Mouse (Mus musculus): ENCODE data around the gene Zfp512b. TPM values are rescaled to one million over a fixed set of nuclear protein-coding genes. Genes with fewer than 3 reads are reported as not detected.

Gene Zfp512b
- total RNA-seq (2014; rRNA removed), result 74.6 and 75.6 TPM in 2 replicates
- 44.7 and 62.3 TPM in 2 replicates for polyA plus RNA-seq (2015; fragmentation: Nextera tagmentation; extraction: Ambion mirVana)

GRCm38 (mm10) chr2:181592231-181593041 is at the start of gene Zfp512b:
Zfp512b (minus strand) TSS chr2:181592803.
- Histone ChIP-seq H3K4me2 (ENCODE audit: low read depth) (peak within 1 kb of the TSS; percentile 85), H3K36me3 (ENCODE audit: insufficient read depth) (peaks cover 43% of the 10 kb centered on the region), H3K27me3 (ENCODE audit: insufficient read depth, low read length) (no peaks in the 10 kb centered on the region), H3K9me3 (ENCODE audit: low read length) (no peaks in the 10 kb centered on the region), H3K4me3 (ENCODE audit: low read depth, low read length) (peak within 1 kb of the TSS; percentile 97), H3K9ac (peak within 1 kb of the TSS; percentile 96), H3K27ac (ENCODE audit: low read depth, low read length) (peak within 1 kb of the TSS; percentile 94), H3K4me1 (ENCODE audit: insufficient read depth) (peaks cover 16% of the 10 kb centered on the region)
- under 1% methylated on average over 82 of the region's 97 CpGs for WGBS
- DNase-seq, result peak; percentile 90
- no peak; the same call in 1 of the 2 replicates for TF ChIP-seq CTCF (IDR thresholded peaks at IDR 0.05; ENCODE audit: low read depth)
- peak; percentile 92 for ATAC-seq

GRCm38 (mm10) chr2:181635865-181636264 is 43.3 kb upstream of the Zfp512b start:
- H3K4me3 ChIP-seq (ENCODE audit: low read depth, low read length), result no peak overlapping the region
- WGBS, result 96% methylated on average over 3 of the region's 3 CpGs
- no peaks in the 10 kb centered on the region for H3K4me1 ChIP-seq (ENCODE audit: insufficient read depth)
- no peak for ATAC-seq
- H3K9me3 ChIP-seq (ENCODE audit: low read length), result no peaks in the 10 kb centered on the region
- H3K4me2 ChIP-seq (ENCODE audit: low read depth), result no peak overlapping the region
- peaks cover 71% of the 10 kb centered on the region for H3K36me3 ChIP-seq (ENCODE audit: insufficient read depth)
- no peaks in the 10 kb centered on the region for H3K27me3 ChIP-seq (ENCODE audit: insufficient read depth, low read length)
- no peak overlapping the region for H3K27ac ChIP-seq (ENCODE audit: low read depth, low read length)
- no peak overlapping the region for H3K9ac ChIP-seq
- no peak for TF ChIP-seq CTCF (IDR thresholded peaks at IDR 0.05; ENCODE audit: low read depth)
- no peak for DNase-seq

- H3K4me2 ChIP-seq (ENCODE audit: low read depth), result no peak overlapping the region
- no peak overlapping the region for H3K4me3 ChIP-seq (ENCODE audit: low read depth, low read length)
- no peaks in the 10 kb centered on the region for H3K9me3 ChIP-seq (ENCODE audit: low read length)
- H3K4me1 ChIP-seq (ENCODE audit: insufficient read depth), result no peaks in the 10 kb centered on the region
- no peak for TF ChIP-seq CTCF (IDR thresholded peaks at IDR 0.05; ENCODE audit: low read depth)
- peaks cover 58% of the 10 kb centered on the region for H3K36me3 ChIP-seq (ENCODE audit: insufficient read depth)
- H3K27me3 ChIP-seq (ENCODE audit: insufficient read depth, low read length), result no peaks in the 10 kb centered on the region
- DNase-seq, result no peak
- H3K9ac ChIP-seq, result no peak overlapping the region
- 88% methylated on average over 6 of the region's 6 CpGs for WGBS
- no peak for ATAC-seq
- H3K27ac ChIP-seq (ENCODE audit: low read depth, low read length), result no peak overlapping the region
Measured at GRCm38 (mm10) chr2:181632624-181633023, 40.0 kb upstream of the Zfp512b start.

GRCm38 (mm10) chr2:181628471-181628870 is 35.9 kb upstream of the Zfp512b start:
- no peak overlapping the region for H3K4me3 ChIP-seq (ENCODE audit: low read depth, low read length)
- H3K27me3 ChIP-seq (ENCODE audit: insufficient read depth, low read length), result no peaks in the 10 kb centered on the region
- DNase-seq, result no peak
- H3K27ac ChIP-seq (ENCODE audit: low read depth, low read length), result no peak overlapping the region
- no peak overlapping the region for H3K9ac ChIP-seq
- no peak overlapping the region for H3K4me2 ChIP-seq (ENCODE audit: low read depth)
- TF ChIP-seq CTCF (IDR thresholded peaks at IDR 0.05; ENCODE audit: low read depth), result no peak
- H3K36me3 ChIP-seq (ENCODE audit: insufficient read depth), result peaks cover 35% of the 10 kb centered on the region
- no peaks in the 10 kb centered on the region for H3K9me3 ChIP-seq (ENCODE audit: low read length)
- no peaks in the 10 kb centered on the region for H3K4me1 ChIP-seq (ENCODE audit: insufficient read depth)
- ATAC-seq, result no peak

GRCm38 (mm10) chr2:181623401-181623800 is 30.8 kb upstream of the Zfp512b start:
- H3K36me3 ChIP-seq (ENCODE audit: insufficient read depth), result peaks cover 39% of the 10 kb centered on the region
- H3K4me1 ChIP-seq (ENCODE audit: insufficient read depth), result no peaks in the 10 kb centered on the region
- H3K4me3 ChIP-seq (ENCODE audit: low read depth, low read length), result no peak overlapping the region
- TF ChIP-seq CTCF (IDR thresholded peaks at IDR 0.05; ENCODE audit: low read depth), result peak; percentile 62
- no peak overlapping the region for H3K4me2 ChIP-seq (ENCODE audit: low read depth)
- H3K9ac ChIP-seq, result no peak overlapping the region
- H3K27ac ChIP-seq (ENCODE audit: low read depth, low read length), result no peak overlapping the region
- no peaks in the 10 kb centered on the region for H3K27me3 ChIP-seq (ENCODE audit: insufficient read depth, low read length)
- DNase-seq, result peak; percentile 17
- H3K9me3 ChIP-seq (ENCODE audit: low read length), result no peaks in the 10 kb centered on the region
- 0 out of 2 replicates have a peak, but pooled peaks have one; percentile 32 for ATAC-seq

- Histone ChIP-seq H3K9ac (no peak overlapping the region), H3K36me3 (ENCODE audit: insufficient read depth) (peaks cover 40% of the 10 kb centered on the region), H3K4me2 (ENCODE audit: low read depth) (no peak overlapping the region), H3K4me1 (ENCODE audit: insufficient read depth) (no peaks in the 10 kb centered on the region), H3K9me3 (ENCODE audit: low read length) (no peaks in the 10 kb centered on the region), H3K27me3 (ENCODE audit: insufficient read depth, low read length) (no peaks in the 10 kb centered on the region), H3K4me3 (ENCODE audit: low read depth, low read length) (no peak overlapping the region), H3K27ac (ENCODE audit: low read depth, low read length) (no peak overlapping the region)
- TF ChIP-seq CTCF (IDR thresholded peaks at IDR 0.05; ENCODE audit: low read depth), result no peak
- no peak for DNase-seq
- WGBS, result 92% methylated on average over 5 of the region's 5 CpGs
- no peak for ATAC-seq
Measured at GRCm38 (mm10) chr2:181618761-181619495, 26.3 kb upstream of the Zfp512b start.

- 77% methylated on average over 4 of the region's 4 CpGs for WGBS
- peak overlapping the region; percentile 87; the same call in 1 of the 2 replicates for H3K4me3 ChIP-seq (ENCODE audit: low read depth, low read length)
- peak overlapping the region; percentile 57 for H3K4me2 ChIP-seq (ENCODE audit: low read depth)
- no peak overlapping the region for H3K27ac ChIP-seq (ENCODE audit: low read depth, low read length)
- no peak for TF ChIP-seq CTCF (IDR thresholded peaks at IDR 0.05; ENCODE audit: low read depth)
- 0 out of 2 replicates have a peak, but pooled peaks cover 3% of the 10 kb centered on the region for H3K36me3 ChIP-seq (ENCODE audit: insufficient read depth)
- no peak for ATAC-seq
- no peak overlapping the region for H3K9ac ChIP-seq
- no peaks in the 10 kb centered on the region for H3K27me3 ChIP-seq (ENCODE audit: insufficient read depth, low read length)
- H3K9me3 ChIP-seq (ENCODE audit: low read length), result no peaks in the 10 kb centered on the region
- H3K4me1 ChIP-seq (ENCODE audit: insufficient read depth), result peaks cover 13% of the 10 kb centered on the region
- DNase-seq, result no peak
Measured at GRCm38 (mm10) chr2:181602367-181602766, 9.8 kb upstream of the Zfp512b start.

Measured in forebrain, postnatal 0 days (tissue).